Mouse (Mus musculus): ENCODE results near the gene Nde1.
"Not testable (repeated sequence)": the region's sequence is repeated elsewhere in the genome, so short reads cannot be mapped to it uniquely, and the experiment has no call there.

The Nde1 gene

DNA sequence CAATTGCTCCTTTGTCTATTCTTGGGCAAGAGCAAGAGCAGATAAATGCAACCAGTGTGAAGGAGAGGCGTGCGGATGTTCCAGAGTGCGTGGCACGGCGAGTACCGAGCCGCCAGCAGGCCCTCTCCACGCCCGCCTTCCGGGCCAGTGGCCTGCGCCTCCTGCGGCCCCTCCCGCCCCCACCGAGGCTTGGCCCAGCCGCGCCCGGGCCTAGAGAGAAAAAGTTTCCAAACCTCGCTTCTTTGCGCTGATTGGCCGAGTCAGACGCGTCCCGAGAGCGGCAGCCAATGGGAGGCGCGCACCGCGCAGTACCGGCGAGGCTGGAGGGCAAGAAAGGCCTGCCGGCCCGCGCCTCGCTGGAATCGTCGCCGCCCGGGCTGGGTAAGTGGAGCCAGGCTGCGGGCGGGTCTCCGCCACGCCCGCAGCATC, at the start of gene Nde1, which contains the start of gene Marf1:
TSS of gene Nde1 (plus strand) at position 288 of the 429 bp plus-strand sequence.
TSS of gene Marf1 (minus strand) at position 364 of the 429 bp plus-strand sequence.
- DNase-seq (ENCODE audit: low spot score): peak; percentile 96

DNA sequence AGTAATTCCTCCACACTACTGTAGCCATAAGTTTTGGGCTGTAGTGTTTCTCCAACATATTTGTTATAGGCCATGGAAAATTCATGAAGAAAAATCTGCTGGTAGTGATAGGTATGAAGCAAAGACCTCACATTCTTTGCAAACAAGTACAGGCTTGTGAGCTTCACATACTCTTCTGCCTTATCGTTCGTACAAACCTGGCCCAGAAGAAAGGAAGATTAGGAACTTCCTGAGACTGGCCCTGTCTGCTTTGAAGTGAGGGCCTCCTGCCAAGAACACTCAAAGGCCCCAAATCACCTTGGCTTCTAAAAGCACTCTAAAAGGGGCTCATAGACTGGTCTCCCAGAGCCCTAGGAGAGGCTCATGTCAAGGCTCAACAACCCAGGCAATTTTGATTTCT, 45.8 kb upstream of the Nde1 start:
- no peak for DNase-seq (ENCODE audit: low spot score)

DNA sequence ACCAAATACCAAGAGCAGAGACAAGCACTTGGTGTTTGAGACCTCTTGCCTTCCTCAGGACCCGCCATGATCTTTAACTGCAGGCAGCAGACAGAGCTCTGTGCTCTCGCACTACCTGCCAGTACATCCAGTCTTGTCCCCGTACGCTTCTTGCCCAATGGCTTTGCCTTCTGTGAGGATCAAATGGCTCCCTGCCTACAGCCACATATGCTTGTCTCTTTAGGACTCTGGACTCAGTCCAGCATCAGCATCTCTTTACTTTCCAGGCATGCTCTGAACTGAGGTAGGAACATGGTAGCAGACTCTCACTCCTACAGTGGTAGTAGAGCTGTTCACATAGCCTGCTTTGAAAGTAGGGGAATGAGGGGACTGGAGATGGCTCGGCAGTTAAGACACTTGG, 42.1 kb upstream of the Nde1 start:
- DNase-seq (ENCODE audit: low spot score): no peak

DNA sequence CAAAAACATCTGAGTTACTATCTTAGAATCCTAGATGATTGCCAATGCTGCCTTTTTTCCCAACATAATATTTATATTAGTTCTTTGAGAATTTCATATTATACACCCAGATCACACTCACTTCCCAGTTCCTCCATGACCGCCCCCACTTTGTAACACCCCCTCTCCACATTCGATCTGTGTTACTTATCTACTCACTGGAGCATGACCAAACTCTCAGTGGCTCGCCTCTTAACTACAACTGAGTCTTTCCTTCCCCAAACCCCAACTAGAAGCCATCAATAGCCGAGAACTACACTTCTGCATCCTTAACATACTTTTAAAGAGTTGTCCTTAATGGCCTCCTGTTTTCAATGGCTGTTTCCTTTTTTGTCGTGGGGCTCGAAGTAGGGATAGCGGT, 41.5 kb upstream of the Nde1 start:
- DNase-seq (ENCODE audit: low spot score): no peak

DNA sequence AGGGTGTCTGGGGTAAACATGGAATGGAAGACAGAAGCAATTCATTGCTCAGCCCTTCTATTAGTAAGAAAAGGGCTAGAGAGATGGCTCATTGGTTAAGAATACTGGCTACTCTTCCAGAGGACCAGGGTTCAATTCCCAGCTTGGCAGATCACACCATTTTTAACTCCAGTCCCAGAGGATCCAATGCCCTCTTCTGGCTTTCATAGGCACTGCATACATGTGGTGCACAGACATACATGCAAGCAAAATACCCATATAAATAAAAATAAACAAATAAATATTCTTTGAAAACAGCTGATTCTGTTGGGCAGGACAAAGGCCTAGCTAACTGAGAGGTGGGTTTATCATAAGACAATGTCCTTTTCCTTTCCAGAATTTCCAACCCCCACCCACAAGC, 40.5 kb upstream of the Nde1 start:
- no peak for DNase-seq (ENCODE audit: low spot score)

DNA sequence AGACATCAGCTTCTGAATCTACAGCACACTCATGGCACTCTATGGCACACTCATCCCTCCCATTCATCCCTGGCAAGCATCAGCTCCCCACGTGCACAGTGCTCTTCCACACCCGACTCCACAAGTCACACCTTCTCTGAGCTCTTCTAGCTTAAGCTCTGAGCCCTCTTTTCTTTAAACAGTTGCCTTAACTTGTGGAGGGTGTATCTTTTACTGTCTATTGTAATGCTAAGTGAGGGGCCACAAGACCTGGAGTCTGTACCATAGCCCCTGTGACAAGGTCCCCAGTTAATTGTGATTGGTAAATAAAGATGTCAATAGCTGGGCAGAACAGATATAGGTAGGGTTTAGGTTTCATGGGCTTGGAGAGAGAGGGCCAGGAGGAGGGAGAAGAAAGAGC, 39.2 kb upstream of the Nde1 start:
- DNase-seq (ENCODE audit: low spot score): no peak

DNA sequence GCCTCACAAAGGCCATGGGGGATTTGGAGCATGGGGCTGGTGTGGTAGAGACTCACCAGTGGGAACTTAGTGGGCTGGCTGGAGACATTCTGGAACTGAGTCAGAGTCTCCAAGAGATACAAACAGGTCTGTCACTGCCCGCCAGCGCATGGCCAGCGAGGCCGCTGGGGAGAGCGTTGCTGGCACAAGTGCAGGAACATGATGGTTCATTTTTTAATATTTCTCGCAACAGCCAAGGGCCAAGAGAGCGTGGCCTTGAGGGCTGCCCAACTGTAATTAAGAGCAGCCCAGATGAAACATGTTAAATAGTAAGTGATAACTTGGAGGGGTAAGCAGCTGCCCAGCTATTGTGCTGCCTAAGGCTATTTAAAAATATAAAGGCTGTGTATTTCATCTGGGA, 38.4 kb upstream of the Nde1 start:
- DNase-seq (ENCODE audit: low spot score): no peak

DNA sequence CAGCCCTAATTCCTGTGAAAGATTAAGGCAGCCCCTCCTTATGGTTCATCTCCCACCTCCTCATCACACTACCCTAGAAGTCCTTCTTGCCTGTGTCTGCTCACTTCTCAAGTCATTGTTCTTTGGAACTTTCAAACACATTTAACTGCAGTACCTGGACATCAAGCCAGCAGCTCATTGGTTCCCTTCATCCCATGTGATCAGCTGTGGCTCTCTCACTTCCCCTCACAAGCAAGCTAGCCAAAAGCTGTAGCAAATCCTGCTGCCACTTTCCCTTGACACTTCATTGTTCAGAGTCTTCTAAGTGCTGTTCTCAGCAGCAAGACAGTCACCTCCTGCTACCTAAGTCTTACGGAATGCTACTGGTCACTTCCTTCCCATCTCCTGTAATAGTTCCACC, 37.8 kb upstream of the Nde1 start:
- no peak for DNase-seq (ENCODE audit: low spot score)

DNA sequence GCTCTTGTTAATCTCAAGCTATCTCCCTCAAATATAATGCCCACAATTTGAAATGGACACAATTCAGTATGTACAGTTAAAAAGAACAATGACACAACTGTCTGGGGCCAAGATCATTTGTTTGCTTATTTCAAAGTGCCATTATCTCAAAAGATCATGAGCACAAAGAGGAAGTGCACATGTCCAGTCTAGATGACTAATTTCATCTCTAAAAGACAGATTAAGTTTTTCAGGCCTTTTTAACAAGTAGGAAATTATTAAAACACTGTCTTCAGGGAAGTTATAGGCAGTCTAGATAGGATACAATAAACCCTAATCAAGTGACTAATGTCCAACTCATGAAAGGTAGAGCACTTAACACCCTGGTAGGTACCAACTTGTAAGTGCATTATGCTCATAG, 34.1 kb upstream of the Nde1 start:
- DNase-seq (ENCODE audit: low spot score): no peak

DNA sequence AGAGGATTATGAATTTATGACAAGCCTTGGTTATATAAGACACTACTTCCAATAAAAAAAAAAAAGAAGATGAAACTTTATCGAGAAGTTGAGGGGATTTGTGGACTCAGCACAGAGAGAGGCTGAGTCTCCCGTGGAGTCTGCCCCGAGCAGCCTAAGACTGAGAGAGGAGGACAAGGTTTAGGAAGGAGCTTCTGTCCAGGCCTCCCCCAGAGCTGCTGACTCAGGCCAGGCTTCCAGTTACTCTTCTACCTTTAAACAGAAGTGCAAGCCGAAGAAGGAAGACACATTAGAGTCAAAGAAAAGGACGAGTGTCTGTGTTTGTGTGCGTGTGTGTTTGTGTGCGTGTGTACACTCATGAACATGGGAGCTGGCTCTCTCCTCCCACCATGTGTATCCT, 32.3 kb upstream of the Nde1 start:
- DNase-seq (ENCODE audit: low spot score): no peak

DNA sequence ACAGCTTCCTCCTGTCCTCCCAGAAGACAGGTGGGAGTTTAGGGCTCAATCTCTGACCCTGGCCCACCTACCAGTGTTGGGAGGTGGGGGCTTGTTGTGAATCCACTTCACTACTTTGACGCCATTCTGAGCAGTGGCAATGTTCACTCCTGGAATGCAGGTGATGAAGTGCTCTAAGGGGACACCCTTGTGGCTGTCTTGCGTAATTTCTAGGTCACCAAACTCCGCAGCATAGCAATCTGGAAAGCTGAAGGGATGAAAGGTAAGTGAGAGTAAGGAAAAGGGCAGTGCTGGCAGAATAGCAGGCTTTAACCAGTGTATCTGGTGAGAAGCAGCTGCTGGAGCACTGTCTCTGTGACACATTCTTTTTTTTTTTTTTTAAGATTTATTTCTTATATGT, 31.7 kb upstream of the Nde1 start:
- no peak for DNase-seq (ENCODE audit: low spot score)

DNA sequence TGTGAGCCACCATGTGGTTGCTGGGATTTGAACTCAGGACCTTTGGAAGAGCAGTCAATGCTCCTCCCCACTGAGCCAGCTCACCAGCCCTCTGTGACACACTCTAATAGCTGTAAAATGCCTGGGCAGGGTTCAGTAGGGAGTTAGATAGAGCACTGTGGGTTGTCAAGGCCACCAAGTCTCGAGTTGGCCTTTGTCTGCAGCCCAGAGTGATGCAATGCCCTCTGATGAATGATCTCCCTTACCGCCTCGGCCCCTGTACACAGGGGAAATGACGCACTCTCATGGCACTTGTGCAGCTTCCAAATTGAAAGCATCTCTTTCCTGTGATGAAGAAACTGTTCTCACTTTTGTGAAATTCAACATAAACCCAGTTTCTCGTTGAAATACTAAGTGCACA, 31.2 kb upstream of the Nde1 start:
- DNase-seq (ENCODE audit: low spot score): no peak

DNA sequence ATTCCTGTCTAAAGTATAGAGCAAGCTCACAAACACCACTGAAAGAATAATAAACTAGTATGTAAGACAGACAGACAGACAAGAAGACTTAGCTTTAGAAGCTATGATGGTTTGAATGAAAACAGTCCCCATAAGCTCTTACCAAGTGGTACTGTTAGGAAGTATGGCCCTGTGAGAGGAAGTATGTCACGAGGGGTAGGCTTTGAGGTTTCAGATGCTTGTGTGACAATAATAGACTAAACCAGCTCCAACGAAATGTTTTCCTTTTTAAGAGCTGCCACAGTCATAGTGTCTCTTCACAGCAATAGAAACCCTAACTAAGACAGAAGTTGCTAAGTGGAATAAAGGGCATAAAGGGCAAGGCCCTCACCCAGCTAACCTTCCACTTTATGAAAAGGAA, 28.1 kb upstream of the Nde1 start:
- no peak for DNase-seq (ENCODE audit: low spot score)

DNA sequence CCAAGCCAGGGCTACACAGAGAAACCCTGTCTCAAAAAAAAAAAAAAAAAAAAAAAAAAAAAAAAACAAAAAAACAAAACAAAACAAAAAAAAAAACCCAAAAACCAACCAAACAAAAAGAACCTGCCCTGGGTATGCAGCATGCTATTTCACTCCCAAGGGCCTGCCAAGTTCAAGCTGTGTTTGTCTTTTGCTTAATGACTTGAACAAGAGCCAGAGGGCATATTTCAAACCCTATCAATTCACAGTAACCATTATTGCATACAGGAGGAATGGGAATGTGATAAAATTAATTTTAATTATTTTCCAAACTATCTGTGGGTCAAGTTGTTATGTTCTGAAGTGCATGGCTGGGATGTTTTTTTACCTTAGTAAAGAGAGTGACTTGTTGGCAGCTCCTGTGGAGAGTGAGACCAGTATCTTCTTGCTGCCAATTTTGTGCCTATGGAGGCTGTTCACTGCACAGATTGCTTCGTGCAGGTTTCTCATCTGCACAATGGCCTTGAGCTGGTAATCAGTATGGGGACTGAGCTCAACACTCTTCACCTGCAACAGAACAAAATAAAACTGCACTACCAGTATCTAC, 25.0 kb upstream of the Nde1 start:
- DNase-seq (ENCODE audit: low spot score): no peak

DNA sequence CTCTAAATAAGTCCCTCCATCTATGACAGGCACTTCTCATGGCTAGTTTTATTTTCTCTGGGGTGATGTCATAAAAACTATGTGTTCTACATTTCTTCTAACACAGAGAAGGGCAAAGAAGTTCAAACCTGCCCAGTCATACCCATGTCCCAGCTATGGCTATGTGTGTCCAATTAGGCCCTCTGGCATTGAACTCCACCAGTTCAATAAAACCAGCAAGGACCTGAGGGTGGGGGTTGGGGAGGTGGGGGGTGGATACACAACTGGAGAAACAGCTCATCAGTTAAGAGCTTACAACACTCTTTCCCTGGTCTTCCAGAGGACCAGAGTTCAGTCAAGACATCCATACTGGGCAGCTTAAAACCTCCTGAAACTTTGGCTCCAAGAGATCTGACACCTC, 24.0 kb upstream of the Nde1 start:
- no peak for DNase-seq (ENCODE audit: low spot score)

DNA sequence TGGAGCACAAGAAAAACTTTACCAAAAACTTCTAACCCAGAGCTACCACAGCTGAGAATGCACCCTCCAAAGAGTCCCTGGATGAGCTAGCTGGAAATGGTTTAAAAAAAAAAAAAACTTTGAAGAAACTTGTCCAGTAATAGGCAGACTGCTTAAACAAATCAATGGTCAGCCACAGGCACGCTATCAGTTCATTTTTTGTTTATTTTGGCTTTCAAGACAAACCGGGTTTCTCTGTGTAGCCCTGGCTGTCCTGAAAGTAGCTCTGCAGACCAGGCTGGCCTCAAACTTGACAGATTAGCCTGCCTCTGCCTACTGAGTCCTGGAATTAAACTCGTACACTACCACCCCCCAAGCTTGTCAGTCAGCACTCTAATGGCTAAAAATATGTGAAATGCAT, 19.8 kb upstream of the Nde1 start:
- no peak for DNase-seq (ENCODE audit: low spot score)

DNA sequence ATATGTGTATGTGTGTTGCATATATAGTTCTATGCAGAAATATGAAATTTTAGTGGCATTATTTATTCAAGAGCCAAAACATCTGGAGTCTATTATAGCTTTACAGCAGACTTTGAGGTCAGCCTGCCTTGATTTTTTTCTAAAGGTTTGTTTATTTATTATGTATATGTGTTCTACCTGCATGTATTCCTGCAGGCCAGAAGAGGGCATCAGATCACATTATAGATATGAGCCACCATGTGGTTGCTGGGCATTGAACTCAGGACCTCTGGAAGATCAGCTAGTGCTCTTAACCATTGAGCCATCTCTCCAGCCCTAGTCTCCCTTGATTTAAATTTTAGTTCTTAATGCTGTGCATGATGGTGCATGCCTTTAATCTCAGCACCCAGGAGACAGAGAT, 15.4 kb upstream of the Nde1 start:
- DNase-seq (ENCODE audit: low spot score): no peak

DNA sequence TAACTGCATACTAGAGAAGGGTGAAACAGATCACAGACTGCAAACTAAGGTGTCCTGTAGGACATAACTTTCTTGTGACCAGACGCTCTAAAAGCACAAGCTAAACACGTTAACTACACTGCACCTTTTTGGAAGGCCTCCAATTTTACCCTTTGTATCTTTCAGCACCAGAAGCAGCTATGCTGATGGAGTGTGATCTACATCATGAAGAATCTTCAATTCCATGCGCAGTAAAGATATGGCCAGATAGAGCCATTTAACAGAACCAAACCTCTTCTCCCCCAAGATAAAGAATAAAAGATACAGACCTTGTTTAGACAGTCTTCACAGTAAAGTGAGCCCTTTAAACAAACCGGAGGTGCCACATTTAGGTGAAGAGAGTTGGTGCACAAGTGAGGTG, 11.4 kb upstream of the Nde1 start:
- DNase-seq (ENCODE audit: low spot score): no peak

DNA sequence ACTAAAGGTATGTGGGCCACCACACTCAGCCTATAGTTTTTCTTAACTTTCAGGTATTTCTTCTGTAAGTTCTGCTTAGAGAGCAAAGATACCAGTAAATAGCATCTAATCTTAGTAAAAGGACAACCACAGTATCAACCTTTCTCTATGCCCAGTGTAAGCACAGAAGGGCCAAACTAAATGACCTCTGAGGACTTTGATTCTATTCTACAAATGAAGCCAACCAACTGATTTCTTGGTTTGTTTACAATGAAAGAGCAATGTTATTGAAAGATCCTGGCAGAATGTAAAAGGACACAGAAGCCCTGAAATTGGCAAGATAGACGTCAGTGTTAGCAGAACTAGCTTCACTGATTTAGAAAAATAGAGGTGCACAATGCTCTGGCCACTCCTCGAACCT, 7.4 kb upstream of the Nde1 start:
- not testable (repeated sequence) for DNase-seq (ENCODE audit: low spot score)

DNA sequence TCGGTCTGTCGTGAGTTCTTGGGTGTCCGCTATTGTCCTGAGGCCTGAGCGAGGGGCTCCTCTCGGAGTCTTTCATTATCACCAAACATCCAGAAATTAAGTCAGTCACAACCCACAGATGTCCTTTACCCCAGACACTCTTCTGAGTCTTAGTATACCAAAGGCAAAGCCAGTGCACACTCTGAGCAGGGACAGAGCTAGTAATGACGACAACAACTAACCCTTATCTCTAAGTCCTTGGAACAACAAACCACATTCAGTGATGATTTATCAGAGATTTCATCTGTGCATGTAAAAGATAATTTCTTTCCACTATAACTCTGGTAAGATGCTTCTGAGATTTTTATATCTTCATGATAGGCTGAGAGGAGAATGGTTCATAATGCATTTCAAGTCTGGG, 6.8 kb upstream of the Nde1 start:
- DNase-seq (ENCODE audit: low spot score): no peak

DNA sequence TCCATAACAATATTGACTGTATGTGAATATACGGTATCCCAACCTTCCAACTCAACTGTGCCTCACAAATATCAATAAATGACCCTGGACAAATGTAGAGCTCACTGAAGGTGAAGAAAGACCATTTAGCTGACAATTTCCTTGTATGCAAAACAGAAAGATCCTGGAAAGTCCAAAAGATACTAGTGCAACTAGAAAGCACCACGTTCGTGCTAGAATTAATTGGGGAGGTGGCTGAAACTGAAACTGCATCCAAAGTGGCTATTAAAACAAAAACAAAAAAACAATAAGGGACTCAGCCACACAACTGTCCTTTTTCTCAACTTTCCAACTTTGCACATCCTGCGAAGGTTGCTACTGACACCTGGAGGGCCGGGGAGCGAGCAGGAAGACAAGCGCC, 4.5 kb upstream of the Nde1 start:
- DNase-seq (ENCODE audit: low spot score): no peak

DNA sequence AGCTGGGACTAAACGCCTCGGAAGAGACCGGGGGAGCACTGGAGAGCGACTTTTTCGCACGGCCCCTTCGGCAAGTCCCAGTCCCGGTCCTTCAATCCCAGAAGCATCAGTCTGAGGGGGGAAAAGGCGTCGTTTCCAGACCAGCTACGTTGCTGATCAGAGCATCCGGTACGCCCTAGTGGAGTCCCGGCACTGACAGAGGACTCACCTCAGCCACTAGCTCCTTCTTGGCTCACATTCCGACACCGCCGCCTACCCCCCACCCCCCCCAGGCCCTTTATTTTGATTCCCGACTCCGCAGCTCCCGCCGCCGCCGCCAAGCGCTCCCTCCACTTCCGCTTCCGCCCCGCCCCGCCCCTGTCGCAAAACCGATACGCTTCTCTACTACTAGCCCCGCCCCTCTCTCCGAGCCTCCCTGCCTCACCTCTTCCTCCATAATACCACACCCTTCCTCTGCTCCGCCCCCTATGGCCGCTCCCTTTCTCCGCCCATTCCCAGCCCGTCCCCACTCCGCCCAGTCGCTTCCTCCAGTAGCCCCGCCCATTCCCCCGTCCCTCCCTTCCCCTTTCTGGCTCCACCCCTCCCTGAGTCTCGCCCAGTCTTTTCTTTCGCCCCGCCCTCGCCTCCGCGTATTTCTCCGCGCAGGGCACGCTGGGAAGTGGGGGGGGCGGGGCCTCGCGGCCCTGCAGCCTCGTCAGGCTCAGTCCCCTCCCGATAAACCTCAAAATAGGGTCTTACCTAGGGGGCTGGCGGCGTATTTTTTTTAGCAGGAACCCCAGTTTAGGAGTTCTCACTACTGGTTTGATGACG, 3.9 kb upstream of the Nde1 start:
- DNase-seq (ENCODE audit: low spot score): peak; percentile 96

DNA sequence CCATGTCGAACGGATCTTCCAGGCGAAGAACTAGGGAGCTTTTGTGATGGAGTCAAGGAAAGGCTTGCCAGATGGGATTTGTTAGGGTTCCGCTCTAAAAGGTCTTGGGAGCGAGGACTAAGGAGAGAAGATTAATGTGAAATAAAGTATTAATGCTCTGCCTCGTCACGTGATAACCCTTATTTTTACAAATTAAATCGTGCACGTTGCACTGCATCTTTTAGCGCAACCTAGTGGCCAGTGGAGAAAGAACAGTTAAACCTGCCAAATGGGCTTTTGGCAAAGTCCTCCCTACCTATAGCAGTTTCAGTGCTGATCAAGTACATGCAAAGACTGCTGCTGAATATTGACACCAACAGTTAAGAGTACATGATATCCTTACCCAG, 3.3 kb upstream of the Nde1 start:
- DNase-seq (ENCODE audit: low spot score): peak; percentile 86

DNA sequence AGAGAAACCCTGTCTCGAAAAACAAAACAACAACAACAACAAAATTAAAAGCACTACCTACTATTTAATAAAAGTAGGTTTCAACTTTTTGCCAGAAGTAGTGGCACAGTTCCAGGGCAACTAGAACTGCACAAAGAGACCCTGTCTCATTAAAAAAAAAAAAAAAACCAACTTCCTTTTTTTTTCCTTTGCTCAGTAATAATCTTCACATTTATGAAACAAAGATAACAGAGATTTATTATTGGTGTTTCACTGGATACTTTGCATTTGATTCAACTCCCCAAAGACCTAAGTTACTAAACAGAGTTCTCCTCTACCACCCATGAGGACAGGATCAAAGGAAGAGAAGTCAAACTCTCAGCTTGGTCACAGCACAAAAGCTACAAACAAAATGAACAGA, 2.1 kb upstream of the Nde1 start:
- DNase-seq (ENCODE audit: low spot score): no peak
